Mouse (Mus musculus) small intestine, adult 2 months (tissue): ENCODE measurements around the gene Yy2. TPM values are rescaled to one million over a fixed set of nuclear protein-coding genes. Genes with fewer than 3 reads are reported as not detected.

Source experiments
- H3K27ac ChIP-seq: fragments of 200-500 bp; 2 replicates; pipeline ENCODE4 v1.5.1; 2012; ENCODE audit warnings: low read depth, low read length, control low read depth, inconsistent platforms; ENCODE audit not compliant: insufficient read depth
- H3K27me3 ChIP-seq: fragments of 200-500 bp; 2 replicates; pipeline ENCODE4 v1.6.1; 2012; ENCODE audit warnings: mild to moderate bottlenecking, moderate library complexity, low read length, inconsistent platforms; ENCODE audit not compliant: control insufficient read depth, insufficient read depth
- H3K36me3 ChIP-seq: fragments of 200-500 bp; 2 replicates; pipeline ENCODE4 v1.6.1; 2012; ENCODE audit warnings: mild to moderate bottlenecking, low read length, control low read depth, inconsistent platforms; ENCODE audit not compliant: control insufficient read depth, insufficient read depth
- H3K4me1 ChIP-seq: fragments of 200-500 bp; 2 replicates; pipeline ENCODE4 v1.6.1; 2012; ENCODE audit warnings: low read length, inconsistent platforms, mixed read lengths; ENCODE audit not compliant: control insufficient read depth, insufficient read depth, insufficient read length
- H3K4me3 ChIP-seq: fragments of 200-500 bp; 2 replicates; pipeline ENCODE4 v1.5.1; 2012; ENCODE audit warnings: low read depth, mild to moderate bottlenecking, control low read depth, inconsistent platforms, low read length, moderate library complexity
- CTCF ChIP-seq: fragments of 200-500 bp; IDR thresholded peaks from 2 replicates; pipeline ENCODE4 v1.5.1; 2012; ENCODE audit warnings: low read depth, mild to moderate bottlenecking, control low read depth, inconsistent platforms, low read length, moderate library complexity, mixed read lengths; ENCODE audit not compliant: insufficient replicate concordance, insufficient read length; ENCODE audit errors: extremely low read depth
- POLR2A ChIP-seq: fragments of 200-500 bp; IDR thresholded peaks from 2 replicates; pipeline ENCODE4 v1.6.1; 2012; ENCODE audit warnings: low read depth, mild to moderate bottlenecking, control low read depth, inconsistent platforms, low read length, moderate library complexity
- WGBS: fragments of 180-500 bp; shearing (Covaris S2); methylation state at CpG from one replicate; pipeline ENCODE4 v1.1.7; 2018; 5-methylcytosine and 5-hydroxymethylcytosine counted together
- polyA plus RNA-seq: library from polyadenylated mRNA; depleted of rRNA; stranded (reverse); fragments of >200 nt; gene quantifications from 2 replicates; pipeline ENCODE4 v1.2.3, GENCODE M21; 2012; rRNA removed

The Yy2 gene
- polyA plus RNA-seq, 1 experiment = not detected

DNA sequence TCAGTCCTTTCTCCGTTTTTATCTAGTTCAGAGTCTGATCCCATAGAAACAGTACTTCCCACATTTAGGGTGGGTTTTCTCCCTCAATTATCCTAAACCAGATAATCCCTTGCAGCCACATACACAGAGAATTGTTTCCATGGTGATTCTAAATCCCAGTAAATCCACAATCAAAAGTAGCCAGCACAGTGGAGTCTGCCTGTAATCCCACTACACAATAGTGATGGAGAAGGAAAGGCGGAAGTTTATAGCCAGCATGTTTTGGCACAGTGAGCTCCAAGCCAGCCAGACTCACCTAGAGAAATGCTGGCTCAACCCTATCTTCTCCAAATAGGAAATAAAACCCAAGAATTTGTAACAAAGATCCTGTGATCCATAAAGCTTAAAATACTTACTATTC lies 25.8 kb upstream of the Yy2 start:
- 82% methylated on average over 2 of the region's 2 CpGs for WGBS
- TF ChIP-seq CTCF = no peak
- no peak for TF ChIP-seq POLR2A
- Histone ChIP-seq H3K4me1 (no peaks in the 10 kb centered on the region), H3K4me3 (no peak overlapping the region), H3K27me3 (no peaks in the 10 kb centered on the region), H3K36me3 (peaks cover 1% of the 10 kb centered on the region; the same call in 1 of the 2 replicates), H3K27ac (no peak overlapping the region)

DNA sequence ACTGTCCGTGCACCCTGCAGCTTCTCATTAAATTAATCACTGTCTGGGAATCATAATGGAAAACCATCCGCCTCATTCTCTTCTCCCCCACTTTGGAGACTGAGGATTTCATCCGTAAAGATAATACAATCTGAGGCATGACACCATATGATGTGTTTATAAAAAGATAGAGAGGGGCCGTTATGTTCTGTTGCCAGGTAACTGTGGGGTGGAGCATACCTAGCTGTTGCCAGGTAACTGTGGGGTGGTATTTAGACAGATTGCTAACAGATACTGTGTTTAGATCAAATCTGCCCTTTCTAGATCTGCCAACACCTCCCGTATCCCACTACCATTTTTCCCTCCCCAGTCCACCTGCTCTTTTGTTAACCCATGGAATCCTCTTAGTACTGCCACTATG lies 18.2 kb upstream of the Yy2 start:
- peaks cover 4% of the 10 kb centered on the region for H3K36me3 ChIP-seq
- no peak overlapping the region for H3K4me3 ChIP-seq
- no peaks in the 10 kb centered on the region for H3K27me3 ChIP-seq
- H3K4me1 ChIP-seq = no peaks in the 10 kb centered on the region
- H3K27ac ChIP-seq = no peak overlapping the region
- TF ChIP-seq CTCF = no peak
- no peak for TF ChIP-seq POLR2A
- WGBS = 72% methylated on average over 5 of the region's 5 CpGs

- Histone ChIP-seq H3K36me3 (peaks cover 4% of the 10 kb centered on the region), H3K27me3 (no peaks in the 10 kb centered on the region), H3K27ac (no peak overlapping the region), H3K4me1 (no peaks in the 10 kb centered on the region), H3K4me3 (no peak overlapping the region)
- TF ChIP-seq CTCF (no peak), POLR2A (no peak)
These were observed 17.6 kb upstream of the Yy2 start for GRCm38 (mm10) chrX:157586397-157586796.

DNA sequence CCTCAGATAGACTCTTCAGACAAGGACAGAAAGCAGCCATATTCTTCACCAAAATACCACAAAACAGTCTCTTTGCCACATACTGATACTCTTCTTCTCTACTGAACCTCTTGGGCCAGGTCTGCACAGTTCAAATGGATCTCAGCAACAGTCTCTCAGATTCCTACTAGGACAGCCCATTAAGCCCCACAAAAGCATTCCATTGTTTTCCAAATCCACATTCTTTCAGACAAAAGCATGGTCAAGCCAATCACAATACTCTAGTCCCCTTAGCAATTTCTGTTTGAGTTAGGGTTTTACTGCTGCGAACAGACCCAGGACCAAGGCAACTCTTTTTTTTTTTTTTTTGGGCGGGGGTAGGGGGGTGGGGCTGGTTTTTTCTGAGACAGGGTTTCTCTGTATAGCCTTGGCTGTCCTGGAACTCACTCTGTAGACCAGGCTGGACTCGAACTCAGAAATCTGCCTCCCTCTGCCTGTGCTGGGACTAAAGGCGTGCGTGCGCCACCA lies 10.4 kb upstream of the Yy2 start:
- no peak overlapping the region for H3K4me3 ChIP-seq
- no peak for TF ChIP-seq CTCF
- TF ChIP-seq POLR2A = no peak
- 83% methylated on average over 6 of the region's 6 CpGs for WGBS

GRCm38 (mm10) chrX:157574683-157575082 lies 5.9 kb upstream of the Yy2 start:
- no peaks in the 10 kb centered on the region for H3K27me3 ChIP-seq
- WGBS = 49% methylated on average over 2 of the region's 2 CpGs
- no peaks in the 10 kb centered on the region for H3K36me3 ChIP-seq
- TF ChIP-seq CTCF (no peak), POLR2A (no peak)
- no peak overlapping the region for H3K4me3 ChIP-seq
- H3K4me1 ChIP-seq = no peaks in the 10 kb centered on the region
- H3K27ac ChIP-seq = no peak overlapping the region

More for the DNA sequence above, 10.4 kb upstream of the Yy2 start:
- Histone ChIP-seq H3K36me3 (peaks cover 3% of the 10 kb centered on the region; the same call in 1 of the 2 replicates), H3K27me3 (no peaks in the 10 kb centered on the region), H3K4me1 (no peaks in the 10 kb centered on the region), H3K27ac (no peak overlapping the region)

- Histone ChIP-seq H3K36me3 (peaks cover 7% of the 10 kb centered on the region), H3K27me3 (no peaks in the 10 kb centered on the region), H3K4me1 (no peaks in the 10 kb centered on the region), H3K4me3 (no peak overlapping the region), H3K27ac (no peak overlapping the region)
- TF ChIP-seq CTCF (peak; percentile 29; the same call in 1 of the 2 replicates), POLR2A (no peak)
- 77% methylated on average over 10 of the region's 10 CpGs for WGBS
These were observed 5.0 kb downstream of the Yy2 start for GRCm38 (mm10) chrX:157563794-157564193.

- 37% methylated on average over 3 of the region's 3 CpGs for WGBS
- TF ChIP-seq CTCF = no peak
- TF ChIP-seq POLR2A = no peak
- Histone ChIP-seq H3K4me3 (no peak overlapping the region), H3K36me3 (no peaks in the 10 kb centered on the region), H3K27ac (no peak overlapping the region), H3K27me3 (no peaks in the 10 kb centered on the region), H3K4me1 (no peaks in the 10 kb centered on the region)
These were observed 21.7 kb downstream of the Yy2 start for GRCm38 (mm10) chrX:157547082-157547481.

Other genes with a start within 250 kb of the Yy2 start
- gene Phex, start 153.7 kb downstream of the Yy2 start, polyA plus RNA-seq = not detected in 2 replicates
- gene Sms, start 76.7 kb downstream of the Yy2 start, polyA plus RNA-seq = 5.4 and 5.5 TPM in 2 replicates
- 1.7 and 3.8 TPM in 2 replicates for gene Mbtps2, start 29.7 kb upstream of the Yy2 start, polyA plus RNA-seq
- gene Smpx, start 129.9 kb upstream of the Yy2 start, polyA plus RNA-seq = 0.30 and 0.32 TPM in 2 replicates
- gene Klhl34, start 249.4 kb upstream of the Yy2 start, polyA plus RNA-seq = not detected in 2 replicates